Mouse (Mus musculus): Measurements from ENCODE around the gene Slc6a20a. TPM values are rescaled to one million over a fixed set of nuclear protein-coding genes. Genes with fewer than 3 reads are reported as not detected.

Slc6a20a gene
- polyA plus RNA-seq (2014; fragmentation: Nextera tagmentation; extraction: Ambion mirVana): not detected in 2 replicates

- H3K27ac ChIP-seq (ENCODE audit: low read depth, low read length): no peak within 1 kb of the TSS
- H3K36me3 ChIP-seq (ENCODE audit: control insufficient read depth, insufficient read depth, low read length): no peaks in the 10 kb centered on the region
- no peaks in the 10 kb centered on the region for H3K9me3 ChIP-seq (replicated peaks; ENCODE audit: control insufficient read depth, low read length)
- peaks cover 3% of the 10 kb centered on the region; the same call in 1 of the 2 replicates for H3K4me1 ChIP-seq (ENCODE audit: control insufficient read depth, insufficient read depth, low read length)
- H3K9ac ChIP-seq (ENCODE audit: low read depth, low read length): no peak within 1 kb of the TSS
- ATAC-seq (replicated peaks; ENCODE audit: insufficient number of reproducible peaks, low FRiP score, low TSS enrichment): peak; percentile 46; the same call in 1 of the 2 replicates
- peak within 1 kb of the TSS; percentile 44 for H3K4me3 ChIP-seq (ENCODE audit: low read depth, low read length)
- peaks cover 55% of the 10 kb centered on the region for H3K27me3 ChIP-seq (ENCODE audit: control insufficient read depth, insufficient read depth, low read length)
- H3K4me2 ChIP-seq: peak within 1 kb of the TSS; percentile 76
- 1% methylated on average over 73 of the region's 73 CpGs for whole genome bisulfite sequencing (ENCODE audit: insufficient replicate concordance)
Observed at GRCm38 (mm10) chr9:123678327-123679105, at the start of gene Slc6a20a, which contains the start of gene Ccr9. Gene Slc6a20a, minus strand, starts transcription at chr9:123678885. Gene Ccr9, plus strand, starts transcription at chr9:123678439.

- H3K36me3 ChIP-seq (ENCODE audit: control insufficient read depth, insufficient read depth, low read length): no peaks in the 10 kb centered on the region
- no peak overlapping the region for H3K4me3 ChIP-seq (ENCODE audit: low read depth, low read length)
- no peak overlapping the region for H3K9ac ChIP-seq (ENCODE audit: low read depth, low read length)
- H3K9me3 ChIP-seq (replicated peaks; ENCODE audit: control insufficient read depth, low read length): no peaks in the 10 kb centered on the region
- no peaks in the 10 kb centered on the region for H3K4me1 ChIP-seq (ENCODE audit: control insufficient read depth, insufficient read depth, low read length)
- no peaks in the 10 kb centered on the region for H3K27me3 ChIP-seq (ENCODE audit: control insufficient read depth, insufficient read depth, low read length)
- no peak for ATAC-seq (replicated peaks; ENCODE audit: insufficient number of reproducible peaks, low FRiP score, low TSS enrichment)
- no peak overlapping the region for H3K4me2 ChIP-seq
- H3K27ac ChIP-seq (ENCODE audit: low read depth, low read length): no peak overlapping the region
- WGBS (ENCODE audit: insufficient replicate concordance): 64% methylated on average over 2 of the region's 2 CpGs
Observed at GRCm38 (mm10) chr9:123722737-123723493, 44.2 kb upstream of the Slc6a20a start.

DNA sequence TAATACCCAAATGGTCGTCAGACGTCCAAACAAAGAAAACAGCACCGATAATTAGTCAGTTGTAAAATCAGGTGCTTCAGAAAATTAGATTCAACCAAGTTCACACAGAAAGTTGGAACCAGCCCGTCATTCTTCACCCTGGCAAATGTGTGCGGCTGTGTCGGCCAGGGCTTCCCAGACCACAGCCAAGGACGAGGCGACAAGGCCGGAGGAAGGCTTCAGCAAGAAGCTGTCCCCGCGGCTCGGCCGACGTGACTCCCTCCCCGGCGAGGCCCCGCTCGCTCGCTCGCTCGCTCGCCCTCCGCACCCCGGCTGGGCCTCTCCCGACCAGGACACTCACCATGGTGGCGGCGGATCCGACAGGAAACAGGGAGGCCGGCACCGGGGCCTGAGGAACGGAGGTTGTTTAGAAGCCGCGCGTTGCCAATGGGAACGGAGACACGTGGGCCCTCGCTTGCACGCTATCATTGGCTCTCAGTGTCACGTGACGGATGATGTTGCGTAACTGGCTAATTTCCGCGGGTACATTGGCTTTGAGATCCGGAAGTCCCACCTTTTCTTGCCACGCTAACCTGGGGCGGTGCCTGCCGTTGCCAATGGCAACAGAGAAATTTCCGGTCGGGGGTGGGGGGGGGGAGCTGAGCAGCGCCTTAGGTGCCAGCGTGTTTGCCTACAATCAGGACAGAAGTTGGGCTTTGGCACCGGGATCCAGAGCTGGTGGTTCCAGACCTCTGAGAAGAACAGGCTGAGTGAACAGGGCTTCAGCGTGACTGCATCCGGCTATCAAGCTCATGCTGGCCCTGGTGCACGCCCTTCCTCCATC is 38.7 kb upstream of the Slc6a20a start, which contains the start of gene Lztfl1:
Gene Lztfl1, minus strand, starts transcription at position 512 of the 823 bp plus-strand sequence.
- Histone ChIP-seq H3K9me3 (replicated peaks; ENCODE audit: control insufficient read depth, low read length) (no peaks in the 10 kb centered on the region), H3K4me1 (ENCODE audit: control insufficient read depth, insufficient read depth, low read length) (peaks cover 5% of the 10 kb centered on the region), H3K4me3 (ENCODE audit: low read depth, low read length) (peak within 1 kb of the TSS; percentile 90), H3K9ac (ENCODE audit: low read depth, low read length) (peak within 1 kb of the TSS; percentile 87), H3K4me2 (peak within 1 kb of the TSS; percentile 79), H3K27me3 (ENCODE audit: control insufficient read depth, insufficient read depth, low read length) (no peaks in the 10 kb centered on the region), H3K27ac (ENCODE audit: low read depth, low read length) (peak within 1 kb of the TSS; percentile 73), H3K36me3 (ENCODE audit: control insufficient read depth, insufficient read depth, low read length) (no peaks in the 10 kb centered on the region)
- WGBS (ENCODE audit: insufficient replicate concordance): under 1% methylated on average over 55 of the region's 55 CpGs
- ATAC-seq (replicated peaks; ENCODE audit: insufficient number of reproducible peaks, low FRiP score, low TSS enrichment): peak; percentile 100

GRCm38 (mm10) chr9:123716301-123716700 is 37.6 kb upstream of the Slc6a20a start:
- peaks cover 5% of the 10 kb centered on the region for H3K4me1 ChIP-seq (ENCODE audit: control insufficient read depth, insufficient read depth, low read length)
- 62% methylated on average over 3 of the region's 3 CpGs for WGBS (ENCODE audit: insufficient replicate concordance)

GRCm38 (mm10) chr9:123713111-123713510 is 34.4 kb upstream of the Slc6a20a start:
- WGBS (ENCODE audit: insufficient replicate concordance): 79% methylated on average over 2 of the region's 2 CpGs
- Histone ChIP-seq H3K9me3 (replicated peaks; ENCODE audit: control insufficient read depth, low read length) (no peaks in the 10 kb centered on the region), H3K4me3 (ENCODE audit: low read depth, low read length) (no peak overlapping the region), H3K4me2 (no peak overlapping the region), H3K36me3 (ENCODE audit: control insufficient read depth, insufficient read depth, low read length) (0 out of 2 replicates have a peak, but pooled peaks cover 3% of the 10 kb centered on the region), H3K27me3 (ENCODE audit: control insufficient read depth, insufficient read depth, low read length) (no peaks in the 10 kb centered on the region), H3K27ac (ENCODE audit: low read depth, low read length) (no peak overlapping the region), H3K9ac (ENCODE audit: low read depth, low read length) (no peak overlapping the region), H3K4me1 (ENCODE audit: control insufficient read depth, insufficient read depth, low read length) (peaks cover 5% of the 10 kb centered on the region)
- no peak for ATAC-seq (replicated peaks; ENCODE audit: insufficient number of reproducible peaks, low FRiP score, low TSS enrichment)

More at GRCm38 (mm10) chr9:123716301-123716700, 37.6 kb upstream of the Slc6a20a start:
- H3K27ac ChIP-seq (ENCODE audit: low read depth, low read length): no peak overlapping the region
- no peak overlapping the region for H3K9ac ChIP-seq (ENCODE audit: low read depth, low read length)
- H3K9me3 ChIP-seq (replicated peaks; ENCODE audit: control insufficient read depth, low read length): no peaks in the 10 kb centered on the region
- no peaks in the 10 kb centered on the region for H3K27me3 ChIP-seq (ENCODE audit: control insufficient read depth, insufficient read depth, low read length)
- H3K4me3 ChIP-seq (ENCODE audit: low read depth, low read length): no peak overlapping the region
- no peak for ATAC-seq (replicated peaks; ENCODE audit: insufficient number of reproducible peaks, low FRiP score, low TSS enrichment)
- no peaks in the 10 kb centered on the region for H3K36me3 ChIP-seq (ENCODE audit: control insufficient read depth, insufficient read depth, low read length)
- H3K4me2 ChIP-seq: peak overlapping the region; percentile 67

DNA sequence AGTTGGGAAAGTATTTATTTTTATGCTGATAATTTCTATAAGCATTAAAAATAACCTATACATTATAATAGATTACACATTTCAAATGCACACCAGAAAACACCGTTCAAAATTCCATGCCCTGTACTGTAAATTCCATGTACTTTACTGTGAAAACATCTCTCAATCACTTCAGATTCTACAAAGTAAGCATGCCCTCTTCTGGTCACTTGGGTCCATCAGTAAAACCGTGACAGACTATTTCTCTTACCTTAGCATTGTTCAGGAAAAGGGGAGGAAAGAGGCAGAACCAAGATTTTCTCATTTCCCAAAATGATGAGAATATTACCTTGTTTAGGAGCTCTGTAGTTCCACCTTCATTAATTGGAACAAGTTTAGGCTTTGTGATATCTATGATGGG is 30.5 kb upstream of the Slc6a20a start:
- Histone ChIP-seq H3K9me3 (replicated peaks; ENCODE audit: control insufficient read depth, low read length) (no peaks in the 10 kb centered on the region), H3K4me1 (ENCODE audit: control insufficient read depth, insufficient read depth, low read length) (no peaks in the 10 kb centered on the region), H3K27me3 (ENCODE audit: control insufficient read depth, insufficient read depth, low read length) (no peaks in the 10 kb centered on the region), H3K4me3 (ENCODE audit: low read depth, low read length) (no peak overlapping the region), H3K4me2 (no peak overlapping the region), H3K27ac (ENCODE audit: low read depth, low read length) (no peak overlapping the region), H3K36me3 (ENCODE audit: control insufficient read depth, insufficient read depth, low read length) (0 out of 2 replicates have a peak, but pooled peaks cover 3% of the 10 kb centered on the region), H3K9ac (ENCODE audit: low read depth, low read length) (no peak overlapping the region)
- 52% methylated on average over 2 of the region's 2 CpGs for WGBS (ENCODE audit: insufficient replicate concordance)
- ATAC-seq (replicated peaks; ENCODE audit: insufficient number of reproducible peaks, low FRiP score, low TSS enrichment): no peak

GRCm38 (mm10) chr9:123701822-123702221 is 23.1 kb upstream of the Slc6a20a start:
- 81% methylated on average over 5 of the region's 5 CpGs for WGBS (ENCODE audit: insufficient replicate concordance)
- H3K9me3 ChIP-seq (replicated peaks; ENCODE audit: control insufficient read depth, low read length): no peaks in the 10 kb centered on the region
- no peak overlapping the region for H3K4me2 ChIP-seq
- no peak for ATAC-seq (replicated peaks; ENCODE audit: insufficient number of reproducible peaks, low FRiP score, low TSS enrichment)
- H3K27me3 ChIP-seq (ENCODE audit: control insufficient read depth, insufficient read depth, low read length): no peaks in the 10 kb centered on the region
- H3K4me3 ChIP-seq (ENCODE audit: low read depth, low read length): no peak overlapping the region
- H3K27ac ChIP-seq (ENCODE audit: low read depth, low read length): no peak overlapping the region
- H3K9ac ChIP-seq (ENCODE audit: low read depth, low read length): no peak overlapping the region
- peaks cover 5% of the 10 kb centered on the region; the same call in 1 of the 2 replicates for H3K36me3 ChIP-seq (ENCODE audit: control insufficient read depth, insufficient read depth, low read length)
- H3K4me1 ChIP-seq (ENCODE audit: control insufficient read depth, insufficient read depth, low read length): no peaks in the 10 kb centered on the region

All from heart, embryonic 11.5 days (tissue).